Mouse (Mus musculus) limb, embryonic 12.5 days (tissue): ENCODE measurements around the gene Gm20521. TPM values are rescaled to one million over a fixed set of nuclear protein-coding genes. Genes with fewer than 3 reads are reported as not detected.
A peak's percentile ranks its signal among the peaks of the same experiment; 100 is the strongest.

Experiments used
- ATAC-seq: fragments of 200-750 bp; cut with Nextera tagmentation; 2 replicates; pipeline ENCODE4 v1.8.0; 2017; ENCODE audit warnings: low read depth, moderate TSS enrichment; ENCODE audit not compliant: insufficient number of reproducible peaks, insufficient read depth, low FRiP score, low TSS enrichment
- H3K27ac ChIP-seq: fragments of 300-500 bp; sonication (generic); 2 replicates; pipeline ENCODE4 v1.5.1; 2016; ENCODE audit warnings: mild to moderate bottlenecking, moderate library complexity
- H3K27me3 ChIP-seq: fragments of 300-500 bp; sonication (generic); 2 replicates; pipeline ENCODE4 v1.6.1; 2016; ENCODE audit warnings: mild to moderate bottlenecking, moderate library complexity
- H3K36me3 ChIP-seq: fragments of 300-500 bp; sonication (generic); 2 replicates; pipeline ENCODE4 v1.6.1; 2016; ENCODE audit warnings: mild to moderate bottlenecking, moderate library complexity
- H3K4me1 ChIP-seq: fragments of 300-500 bp; sonication (generic); replicated peaks from 2 replicates; pipeline ENCODE4 v1.6.1; 2016
- H3K4me2 ChIP-seq: fragments of 300-500 bp; sonication (generic); 2 replicates; pipeline ENCODE4 v1.6.1; 2016; ENCODE audit warnings: mild to moderate bottlenecking, moderate library complexity
- H3K4me3 ChIP-seq: fragments of 300-500 bp; sonication (generic); replicated peaks from 2 replicates; pipeline ENCODE4 v1.5.1; 2016; ENCODE audit warnings: mild to moderate bottlenecking
- H3K9ac ChIP-seq: fragments of 300-500 bp; sonication (generic); replicated peaks from 2 replicates; pipeline ENCODE4 v1.6.1; 2016; ENCODE audit warnings: mild to moderate bottlenecking, moderate library complexity
- H3K9me3 ChIP-seq: fragments of 300-500 bp; sonication (generic); 2 replicates; pipeline ENCODE4 v1.6.1; 2016; ENCODE audit warnings: mild to moderate bottlenecking, moderate library complexity
- WGBS: fragments of 180-500 bp; shearing (Covaris S2); methylation state at CpG from one replicate; pipeline ENCODE4 v1.1.7; 2016; 5-methylcytosine and 5-hydroxymethylcytosine counted together
- polyA plus RNA-seq: library from polyadenylated mRNA; unstranded; fragments of >200 nt; fragmentation: Nextera tagmentation; extraction: Ambion mirVana; gene quantifications from 2 replicates; pipeline ENCODE4 v1.2.1, GENCODE M21; 2016

The Gm20521 gene
- polyA plus RNA-seq, 1 experiment from 2014 or later = not detected

DNA sequence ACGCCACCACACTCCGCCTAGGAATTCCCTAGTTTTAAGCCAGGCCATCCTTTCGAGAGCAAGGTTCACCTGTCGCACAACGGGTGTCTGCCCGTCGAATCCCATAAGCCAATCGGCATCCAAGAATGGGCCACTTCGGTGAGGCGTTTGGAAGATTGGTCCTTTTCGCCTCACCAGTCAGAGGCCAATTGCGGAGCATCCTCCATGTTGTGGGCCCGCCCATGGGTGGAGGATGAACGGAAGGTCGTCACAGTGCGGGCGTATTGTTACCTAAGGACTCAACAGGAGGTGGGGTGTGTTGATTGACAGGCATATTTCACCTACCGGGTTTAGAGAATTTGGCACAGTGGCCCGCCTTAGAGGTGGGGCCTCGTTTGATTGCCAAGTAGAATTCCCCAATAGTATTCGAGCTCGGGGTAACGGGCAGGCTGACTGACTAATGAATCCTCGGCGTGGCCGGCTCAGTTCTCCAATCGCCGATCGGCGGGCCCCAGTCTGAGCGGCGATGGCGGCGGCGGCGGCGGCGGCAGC is 10.5 kb downstream of the Gm20521 start:
- under 1% methylated on average over 38 of the region's 38 CpGs for WGBS
- peak; percentile 99 for ATAC-seq

DNA sequence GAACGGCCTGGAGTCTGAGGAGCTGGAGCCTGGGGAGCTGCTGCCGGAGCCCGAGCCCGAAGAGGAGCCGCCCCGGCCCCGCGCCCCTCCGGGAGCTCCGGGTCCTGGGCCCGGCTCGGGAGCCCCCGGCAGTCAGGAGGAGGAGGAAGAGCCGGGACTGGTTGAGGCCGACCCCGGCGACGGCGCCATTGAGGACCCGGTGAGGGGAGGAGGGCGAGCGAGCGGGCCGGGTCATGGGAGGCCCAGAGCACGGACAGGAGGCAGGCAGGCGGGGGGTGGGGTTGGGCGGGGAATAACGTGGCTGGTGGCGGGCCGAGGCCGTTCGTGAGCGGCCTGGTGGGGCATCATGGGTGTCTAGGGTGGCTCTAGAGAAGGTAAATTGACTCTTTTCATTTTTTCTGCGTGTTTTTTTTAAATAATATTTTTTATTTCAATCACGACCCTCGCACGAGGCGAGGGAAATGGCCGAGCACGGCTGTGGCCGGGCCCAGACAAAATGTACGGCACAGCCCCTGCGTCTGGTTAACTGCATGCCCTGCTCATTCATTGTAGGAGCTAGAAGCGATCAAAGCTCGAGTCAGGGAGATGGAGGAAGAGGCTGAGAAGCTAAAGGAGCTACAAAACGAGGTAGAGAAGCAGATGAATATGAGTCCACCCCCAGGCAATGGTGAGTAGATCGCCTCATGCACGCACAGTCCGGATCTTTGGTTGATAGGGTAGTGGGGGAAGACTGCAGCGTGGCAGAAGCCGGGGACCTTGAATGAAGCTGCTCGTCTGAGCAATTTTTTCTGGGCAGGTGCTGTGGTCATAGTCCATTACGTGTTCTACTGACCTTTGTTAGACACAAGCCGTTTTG is 11.3 kb downstream of the Gm20521 start:
- Histone ChIP-seq H3K27ac (peak overlapping the region; percentile 95), H3K9ac (peak overlapping the region; percentile 99), H3K9me3 (no peaks in the 10 kb centered on the region), H3K36me3 (peaks cover 38% of the 10 kb centered on the region), H3K4me3 (peak overlapping the region; percentile 95), H3K4me2 (peak overlapping the region; percentile 83), H3K4me1 (peaks cover 13% of the 10 kb centered on the region), H3K27me3 (no peaks in the 10 kb centered on the region)
- WGBS = under 1% methylated on average over 52 of the region's 54 CpGs
- peak; percentile 43 for ATAC-seq

More for the DNA sequence above, 10.5 kb downstream of the Gm20521 start:
- no peaks in the 10 kb centered on the region for H3K27me3 ChIP-seq
- H3K4me1 ChIP-seq = peaks cover 13% of the 10 kb centered on the region
- H3K4me2 ChIP-seq = peak overlapping the region; percentile 83
- H3K4me3 ChIP-seq = peak overlapping the region; percentile 95
- H3K27ac ChIP-seq = peak overlapping the region; percentile 95
- H3K9me3 ChIP-seq = no peaks in the 10 kb centered on the region
- peak overlapping the region; percentile 99 for H3K9ac ChIP-seq
- H3K36me3 ChIP-seq = peaks cover 33% of the 10 kb centered on the region

DNA sequence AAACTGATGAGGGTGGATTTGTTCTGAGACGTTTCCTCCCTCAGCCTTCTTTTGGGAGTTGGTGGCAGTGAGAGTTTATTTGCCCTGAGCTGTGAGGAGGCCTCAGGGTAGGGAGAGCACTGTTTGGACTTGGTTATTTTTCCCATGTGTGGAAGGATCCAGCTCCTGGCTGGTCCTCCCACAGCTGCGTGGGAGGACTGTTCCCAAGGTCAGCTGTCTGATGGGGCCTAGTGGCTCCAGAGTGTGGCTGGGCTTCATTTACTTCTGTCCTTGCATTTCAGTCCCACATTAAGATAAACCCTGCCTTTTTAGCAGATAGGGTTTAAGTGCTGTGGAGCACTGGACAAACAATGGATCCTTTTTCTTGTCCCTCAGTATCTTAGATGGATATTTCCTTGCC is 14.2 kb downstream of the Gm20521 start:
- ATAC-seq = no peak
- Histone ChIP-seq H3K9me3 (no peaks in the 10 kb centered on the region), H3K27ac (peak overlapping the region; percentile 23; the same call in 1 of the 2 replicates), H3K9ac (no peak overlapping the region), H3K36me3 (peaks cover 38% of the 10 kb centered on the region), H3K4me1 (peaks cover 13% of the 10 kb centered on the region), H3K4me3 (no peak overlapping the region), H3K4me2 (no peak overlapping the region), H3K27me3 (no peaks in the 10 kb centered on the region)
- WGBS = 78% methylated on average over 2 of the region's 2 CpGs

DNA sequence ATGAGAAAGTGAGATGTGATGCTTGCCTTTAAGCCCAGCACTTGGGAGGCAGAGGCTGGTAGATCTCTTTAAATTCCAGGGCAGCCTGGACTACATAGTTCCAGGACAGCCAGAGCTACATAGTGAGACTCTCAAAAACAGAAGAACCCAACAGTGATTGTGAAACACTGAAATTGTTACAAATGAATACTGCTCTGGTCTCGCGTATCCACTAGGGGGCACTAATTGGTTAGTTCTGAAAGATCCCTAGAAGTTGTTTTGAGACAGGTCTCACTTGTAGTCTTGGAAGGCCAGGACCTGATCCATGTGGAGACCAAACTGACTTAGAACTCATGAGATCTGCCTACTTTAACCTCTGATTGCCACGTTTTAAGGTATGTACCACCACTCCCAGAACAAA is 17.1 kb downstream of the Gm20521 start:
- Histone ChIP-seq H3K4me2 (no peak overlapping the region), H3K27me3 (no peaks in the 10 kb centered on the region), H3K4me3 (no peak overlapping the region), H3K9me3 (no peaks in the 10 kb centered on the region), H3K4me1 (peaks cover 8% of the 10 kb centered on the region), H3K27ac (peak overlapping the region; percentile 41; the same call in 1 of the 2 replicates), H3K9ac (no peak overlapping the region), H3K36me3 (peaks cover 52% of the 10 kb centered on the region)
- under 1% methylated on average over 3 of the region's 3 CpGs for WGBS
- ATAC-seq = no peak

DNA sequence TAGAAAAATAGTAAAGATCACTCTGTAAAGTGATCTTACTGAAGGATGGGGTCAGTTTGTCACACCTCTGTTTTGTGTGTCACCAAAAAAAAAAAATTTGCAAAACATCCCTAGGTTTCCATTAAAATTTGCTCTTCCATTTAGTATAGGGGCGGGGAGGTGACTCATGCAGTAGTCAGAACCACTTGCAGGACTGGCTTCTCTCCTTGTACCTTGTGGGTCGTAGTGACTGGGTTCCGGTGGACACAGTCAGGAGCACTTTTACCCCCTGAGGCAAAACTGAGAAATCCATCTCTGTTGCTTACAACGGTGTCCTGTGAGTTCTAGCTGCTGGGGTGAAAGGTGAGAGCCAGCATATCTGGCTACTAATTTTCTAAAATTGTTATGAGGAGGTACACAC is 20.4 kb downstream of the Gm20521 start:
- no peak overlapping the region for H3K4me2 ChIP-seq
- H3K4me1 ChIP-seq = peaks cover 4% of the 10 kb centered on the region; the same call in 1 of the 2 replicates
- no peak overlapping the region for H3K27ac ChIP-seq
- H3K4me3 ChIP-seq = no peak overlapping the region
- no peaks in the 10 kb centered on the region for H3K27me3 ChIP-seq
- no peaks in the 10 kb centered on the region for H3K9me3 ChIP-seq
- WGBS = 88% methylated on average over 4 of the region's 4 CpGs
- ATAC-seq = no peak
- H3K9ac ChIP-seq = no peak overlapping the region
- peaks cover 52% of the 10 kb centered on the region for H3K36me3 ChIP-seq

DNA sequence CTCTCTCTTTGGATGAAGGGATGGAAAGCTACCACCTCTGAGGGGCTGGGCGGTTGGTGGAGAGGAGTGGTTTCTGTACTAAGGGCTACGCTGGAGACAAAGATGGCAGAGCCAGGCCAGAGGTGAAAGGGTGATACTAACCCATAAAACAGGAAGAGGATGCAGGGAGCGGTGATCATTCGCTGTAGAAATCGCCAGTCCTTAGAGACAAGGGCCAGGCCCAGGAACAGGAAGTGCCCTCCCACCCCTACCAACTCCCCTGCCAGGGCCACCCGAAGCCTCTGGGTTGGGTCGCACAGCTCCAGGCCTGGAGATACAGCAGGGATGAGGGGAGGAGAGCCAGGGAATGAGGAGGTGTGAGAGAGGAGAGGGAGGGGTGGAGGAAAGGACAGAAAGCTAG is 25.4 kb downstream of the Gm20521 start:
- WGBS = 81% methylated on average over 7 of the region's 7 CpGs
- no peak overlapping the region for H3K4me2 ChIP-seq
- H3K4me3 ChIP-seq = no peak overlapping the region
- H3K27me3 ChIP-seq = no peaks in the 10 kb centered on the region
- peaks cover 21% of the 10 kb centered on the region for H3K4me1 ChIP-seq
- H3K9me3 ChIP-seq = no peaks in the 10 kb centered on the region
- H3K27ac ChIP-seq = no peak overlapping the region
- H3K36me3 ChIP-seq = peaks cover 77% of the 10 kb centered on the region
- no peak overlapping the region for H3K9ac ChIP-seq
- ATAC-seq = no peak

DNA sequence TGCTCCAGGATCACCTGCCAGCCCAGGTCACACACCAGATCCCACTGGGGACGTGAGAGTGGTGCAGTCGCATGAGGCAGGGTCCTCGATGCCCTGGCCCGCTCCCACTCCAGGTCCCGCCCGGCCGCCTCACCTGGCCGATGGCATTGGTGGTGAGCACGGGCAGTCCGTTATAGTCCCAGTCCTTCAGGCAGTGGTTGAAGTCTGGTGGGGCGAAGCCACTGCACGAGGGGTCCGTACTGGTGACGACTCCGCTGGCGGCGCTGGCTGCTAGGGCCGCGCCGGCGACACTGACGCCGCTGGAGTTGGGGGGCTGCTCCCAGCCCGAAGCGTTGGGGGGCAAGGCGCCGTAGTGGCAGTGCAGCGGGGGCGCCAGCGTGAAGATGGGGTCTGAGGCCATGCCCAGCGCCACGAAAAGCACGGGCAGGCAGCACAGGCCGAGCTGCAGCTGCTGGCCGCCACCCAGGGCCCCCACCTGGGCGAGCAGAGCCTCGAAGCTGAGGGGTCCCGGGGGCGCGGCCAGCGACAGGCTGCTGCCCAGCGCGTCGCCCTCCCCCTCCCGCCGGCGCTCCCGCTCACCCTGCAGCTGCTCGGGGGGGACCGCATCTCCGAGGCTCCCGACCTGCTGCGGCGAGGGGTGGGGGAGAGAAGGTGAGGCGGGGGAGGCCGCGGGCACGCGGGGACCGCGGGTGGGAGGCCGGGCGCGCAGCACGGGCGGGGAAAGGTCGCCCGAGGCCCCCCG is 29.0 kb downstream of the Gm20521 start:
- Histone ChIP-seq H3K4me2 (peak overlapping the region; percentile 95), H3K4me1 (peaks cover 25% of the 10 kb centered on the region), H3K27me3 (no peaks in the 10 kb centered on the region), H3K9me3 (no peaks in the 10 kb centered on the region), H3K36me3 (peaks cover 66% of the 10 kb centered on the region), H3K4me3 (peak overlapping the region; percentile 98), H3K27ac (peak overlapping the region; percentile 90), H3K9ac (peak overlapping the region; percentile 96)
- ATAC-seq = peak; percentile 54; the same call in 1 of the 2 replicates
- 2% methylated on average over 52 of the region's 69 CpGs for WGBS

DNA sequence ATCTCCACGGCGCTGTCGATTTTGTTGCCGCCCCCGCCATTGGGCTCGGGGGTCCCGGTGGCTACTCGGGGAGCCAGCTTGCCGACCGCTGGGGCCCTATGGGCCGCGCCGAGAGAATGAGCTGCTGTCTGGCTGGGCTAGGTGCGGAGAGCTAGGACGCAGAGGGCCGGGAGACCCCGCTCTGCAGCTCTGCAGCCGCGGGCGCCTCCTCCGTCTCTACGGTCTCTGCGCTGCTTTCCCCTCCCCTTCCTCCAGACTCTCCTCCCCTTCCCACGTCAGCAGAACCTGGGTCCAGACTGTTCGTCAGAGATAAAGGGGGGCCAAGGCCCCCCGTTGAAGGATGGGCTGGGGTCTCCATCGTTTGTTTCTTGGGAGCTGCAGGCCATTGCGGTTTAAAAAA is 29.6 kb downstream of the Gm20521 start, which contains the start of gene Slc22a17:
Gene Slc22a17 (minus strand): TSS at position 247 of the 400 bp plus-strand sequence.
- peak; percentile 92 for ATAC-seq
- peaks cover 66% of the 10 kb centered on the region for H3K36me3 ChIP-seq

DNA sequence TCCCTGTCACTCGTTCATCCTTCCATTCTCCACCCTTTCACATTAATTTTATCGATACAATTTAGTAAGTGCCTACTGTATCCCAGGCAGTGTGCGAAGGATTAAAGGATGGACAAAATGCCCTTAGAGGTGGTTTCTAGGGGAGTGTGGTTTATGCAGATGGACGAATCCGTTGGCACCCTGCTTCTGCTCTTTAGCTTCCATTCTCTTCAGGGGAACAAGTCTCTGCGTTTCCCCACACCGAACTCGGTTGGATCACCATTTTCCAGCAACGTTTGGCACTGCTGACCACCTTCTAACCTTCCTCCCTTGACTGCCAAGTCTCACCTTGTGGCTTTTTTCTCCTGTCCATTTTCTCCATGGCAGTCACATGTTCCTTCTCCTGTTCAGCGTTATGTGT is 30.1 kb downstream of the Gm20521 start:
- WGBS = 18% methylated on average over 10 of the region's 10 CpGs
- Histone ChIP-seq H3K4me2 (peak overlapping the region; percentile 95), H3K27ac (peak overlapping the region; percentile 90), H3K27me3 (no peaks in the 10 kb centered on the region), H3K4me3 (peak overlapping the region; percentile 98), H3K36me3 (peaks cover 66% of the 10 kb centered on the region), H3K9me3 (no peaks in the 10 kb centered on the region), H3K4me1 (peaks cover 21% of the 10 kb centered on the region), H3K9ac (peak overlapping the region; percentile 96)
- no peak for ATAC-seq

More for the DNA sequence above, 29.6 kb downstream of the Gm20521 start, which contains the start of gene Slc22a17:
- Histone ChIP-seq H3K27me3 (no peaks in the 10 kb centered on the region), H3K4me3 (peak within 1 kb of the TSS; percentile 98), H3K9me3 (no peaks in the 10 kb centered on the region), H3K4me1 (peaks cover 24% of the 10 kb centered on the region), H3K4me2 (peak within 1 kb of the TSS; percentile 95), H3K9ac (peak within 1 kb of the TSS; percentile 96), H3K27ac (peak within 1 kb of the TSS; percentile 90)
- under 1% methylated on average over 27 of the region's 28 CpGs for WGBS

DNA sequence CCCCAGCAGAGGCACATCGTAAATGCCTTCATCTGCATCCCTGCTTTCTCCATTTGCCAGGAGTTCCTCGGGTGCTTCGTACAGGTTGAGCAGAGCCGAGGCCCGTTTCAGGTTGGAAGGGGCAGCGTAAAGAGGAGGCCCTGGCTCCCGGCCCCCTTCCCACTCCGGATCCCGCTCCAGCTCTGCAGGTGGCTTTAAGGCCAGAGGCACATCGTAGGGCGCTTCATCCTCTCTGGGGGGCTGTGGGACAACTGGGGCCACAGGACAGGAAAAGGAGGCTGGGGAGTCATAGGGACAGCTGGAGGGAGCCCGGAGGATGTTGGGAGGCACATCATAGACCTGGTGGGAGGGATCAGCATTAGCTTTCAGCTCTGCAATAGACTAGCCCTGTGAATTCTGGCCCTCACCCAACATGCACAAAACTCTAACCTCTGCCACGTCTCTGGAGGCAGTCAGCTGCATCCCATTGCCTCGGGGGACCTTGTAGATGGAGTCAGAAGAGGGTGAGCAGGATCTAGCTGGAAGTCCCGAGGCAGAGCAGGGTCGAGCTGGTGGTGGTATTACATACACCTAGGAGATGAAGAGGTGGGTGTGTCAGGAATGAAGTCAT is 36.9 kb downstream of the Gm20521 start:
- H3K4me2 ChIP-seq = no peak overlapping the region
- no peak overlapping the region for H3K4me3 ChIP-seq
- peaks cover 21% of the 10 kb centered on the region for H3K4me1 ChIP-seq
- peaks cover 80% of the 10 kb centered on the region for H3K36me3 ChIP-seq
- 91% methylated on average over 16 of the region's 16 CpGs for WGBS
- H3K9me3 ChIP-seq = peaks cover 20% of the 10 kb centered on the region
- H3K27ac ChIP-seq = no peak overlapping the region
- no peak overlapping the region for H3K9ac ChIP-seq
- no peaks in the 10 kb centered on the region for H3K27me3 ChIP-seq
- no peak for ATAC-seq
